Mouse (Mus musculus): ENCODE data around the gene St6galnac3.

The St6galnac3 gene

DNA sequence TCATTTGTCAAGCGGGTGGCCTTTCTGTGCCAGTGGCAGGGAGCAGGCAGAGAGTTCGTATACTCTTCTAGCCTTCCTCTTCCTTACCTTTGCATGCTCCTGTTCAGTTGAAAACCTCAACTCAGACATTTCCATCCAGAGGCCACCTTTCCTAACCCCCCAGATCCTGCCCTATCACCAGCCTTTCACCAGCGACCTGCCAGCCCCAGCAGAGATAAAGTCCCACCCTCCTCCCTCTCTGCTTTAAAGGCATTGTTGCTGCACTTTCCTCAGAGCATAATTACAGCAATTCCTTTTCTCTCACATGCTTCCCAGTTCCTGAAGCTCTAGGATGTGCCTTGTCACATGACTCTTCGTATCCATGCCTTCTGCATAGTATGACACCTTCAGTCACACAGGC is 215.3 kb downstream of the St6galnac3 start:
- no peak for DNase-seq

DNA sequence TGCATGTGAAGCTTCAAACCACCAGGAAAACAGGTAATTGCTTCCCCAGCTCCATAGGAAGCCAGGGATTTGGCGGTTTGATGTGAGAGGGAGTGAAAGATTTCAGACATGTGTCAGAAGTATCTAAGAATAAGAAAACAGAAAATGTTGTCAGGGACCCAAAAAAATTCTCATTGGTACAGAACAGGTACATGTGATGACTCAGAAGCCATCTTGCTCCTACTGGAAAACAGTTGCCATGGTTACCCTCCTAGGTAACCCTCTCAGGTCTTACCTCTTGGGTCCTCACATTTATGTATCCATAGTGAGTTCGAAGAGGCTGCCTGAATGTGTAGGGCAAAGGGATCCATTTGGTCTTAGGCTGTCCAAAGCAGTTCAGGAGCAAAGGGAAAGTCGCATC is 215.9 kb downstream of the St6galnac3 start:
- no peak for DNase-seq

DNA sequence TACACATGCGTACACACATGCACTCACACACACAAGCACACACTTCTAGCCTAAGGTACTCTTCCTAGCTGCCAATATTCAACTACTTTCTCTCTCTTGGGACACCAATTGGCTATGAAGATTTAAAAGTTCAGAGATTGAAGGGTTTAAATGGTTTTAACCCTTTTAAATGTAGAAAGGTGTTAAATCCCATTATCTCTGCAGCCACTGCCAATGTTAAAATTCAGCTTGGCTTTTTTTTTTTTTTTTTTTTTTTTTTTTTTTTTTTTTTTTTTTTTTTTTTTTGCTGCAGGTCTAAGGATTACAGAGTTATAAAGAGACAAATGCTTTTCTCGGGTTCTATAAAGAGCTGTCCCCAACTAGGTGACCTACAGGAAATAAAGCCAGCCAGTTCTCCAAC is 216.4 kb downstream of the St6galnac3 start:
- DNase-seq = no peak

DNA sequence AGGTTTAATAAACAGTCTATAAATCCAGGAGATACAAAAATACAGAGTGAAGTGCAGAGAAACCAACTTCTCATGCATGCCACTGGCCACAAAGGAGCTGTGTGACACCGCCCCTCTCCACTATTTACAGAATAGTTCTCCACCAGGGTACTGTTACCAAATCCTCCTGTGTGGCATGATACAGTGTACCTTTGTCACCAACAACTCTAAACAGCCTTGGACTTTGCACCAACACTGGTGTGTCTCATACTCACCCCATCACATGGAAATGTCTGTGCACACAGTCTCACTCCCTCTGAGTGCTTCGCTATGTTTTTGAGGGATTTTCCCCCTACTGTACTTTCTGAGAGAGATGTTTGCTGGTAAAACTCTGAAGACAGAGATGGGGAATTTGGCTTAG is 217.4 kb downstream of the St6galnac3 start:
- no peak for DNase-seq

DNA sequence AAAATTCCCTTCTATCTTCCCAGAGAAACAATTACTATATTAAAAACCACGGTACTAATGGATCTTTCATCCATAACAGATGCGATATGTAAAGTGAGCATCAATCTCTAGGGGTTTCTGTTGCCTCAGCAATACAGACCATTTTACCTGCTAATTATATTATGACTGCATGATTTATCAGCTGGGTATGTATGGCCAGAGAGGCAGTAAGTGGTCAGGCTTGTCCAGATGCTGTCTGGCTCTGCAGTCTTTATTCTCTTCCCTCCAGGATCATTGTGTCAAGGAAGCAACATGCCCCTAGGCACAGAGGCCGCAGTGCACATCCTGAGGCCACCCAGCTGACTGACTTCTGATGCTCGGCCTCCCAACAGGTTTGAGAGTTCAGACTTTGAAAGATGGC is 222.5 kb downstream of the St6galnac3 start:
- no peak for DNase-seq

DNA sequence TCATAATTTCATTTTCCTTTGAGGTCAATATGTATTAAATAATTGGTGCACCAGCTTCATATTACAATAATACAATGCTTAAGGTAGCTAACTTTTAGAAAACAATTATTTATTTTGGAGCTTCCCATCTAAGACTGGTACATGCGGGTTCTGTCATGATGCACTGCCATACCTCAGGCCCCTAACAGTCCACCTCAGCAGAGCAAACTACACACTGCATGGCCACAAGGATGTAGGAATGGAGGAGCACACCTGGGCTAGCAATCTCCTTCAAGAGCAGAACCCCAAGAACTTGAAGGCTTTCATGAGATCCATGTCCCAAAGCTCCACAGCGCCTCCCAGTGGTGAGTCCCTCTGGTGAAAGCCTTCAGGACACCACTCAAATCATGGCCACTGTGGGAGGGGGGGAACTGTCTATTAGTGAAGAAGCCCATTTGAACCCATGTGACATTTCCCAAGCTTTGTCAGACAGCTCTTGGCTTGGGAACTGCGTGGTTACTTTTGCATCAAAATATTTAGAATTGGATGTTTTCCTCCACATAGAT is 223.6 kb downstream of the St6galnac3 start:
- peak; percentile 73 for DNase-seq

DNA sequence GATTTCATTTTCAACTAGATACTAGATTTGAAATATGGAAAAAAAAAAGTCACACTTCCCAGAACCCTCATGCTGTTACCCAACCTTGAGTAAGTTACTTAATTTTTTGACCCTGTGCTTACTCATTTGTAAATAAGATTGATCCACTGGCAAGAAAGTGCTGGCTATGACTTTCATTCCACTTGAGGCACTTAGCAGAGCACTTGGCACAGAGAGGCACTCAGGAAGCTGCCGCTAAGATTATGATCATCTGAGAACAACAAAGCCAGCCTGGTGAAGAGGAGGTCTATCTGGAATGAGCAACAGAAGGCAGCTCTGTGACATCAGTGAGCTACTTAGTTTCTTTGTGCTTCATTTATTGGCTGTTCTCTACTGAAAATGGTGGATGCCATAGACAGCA is 232.0 kb downstream of the St6galnac3 start:
- DNase-seq = no peak

DNA sequence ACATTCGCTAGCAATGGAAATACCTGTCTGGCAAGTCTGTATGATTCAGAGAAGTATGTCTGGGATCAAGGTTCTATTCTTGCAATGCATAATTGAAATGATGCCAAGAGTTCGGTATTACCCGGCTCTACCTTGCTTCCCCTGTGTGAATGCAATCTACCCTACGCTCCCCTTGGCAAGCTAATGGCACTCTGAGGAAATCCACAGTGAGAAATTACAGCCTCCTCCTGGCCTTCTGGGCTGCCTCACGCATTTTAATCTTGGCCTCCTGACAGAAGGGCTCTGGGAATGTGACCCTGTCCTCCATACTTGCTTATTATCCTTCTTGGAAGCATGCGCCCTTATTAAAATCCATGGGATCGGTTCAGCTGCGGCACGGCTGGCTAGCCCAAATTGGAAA is 235.3 kb downstream of the St6galnac3 start:
- DNase-seq = no peak

DNA sequence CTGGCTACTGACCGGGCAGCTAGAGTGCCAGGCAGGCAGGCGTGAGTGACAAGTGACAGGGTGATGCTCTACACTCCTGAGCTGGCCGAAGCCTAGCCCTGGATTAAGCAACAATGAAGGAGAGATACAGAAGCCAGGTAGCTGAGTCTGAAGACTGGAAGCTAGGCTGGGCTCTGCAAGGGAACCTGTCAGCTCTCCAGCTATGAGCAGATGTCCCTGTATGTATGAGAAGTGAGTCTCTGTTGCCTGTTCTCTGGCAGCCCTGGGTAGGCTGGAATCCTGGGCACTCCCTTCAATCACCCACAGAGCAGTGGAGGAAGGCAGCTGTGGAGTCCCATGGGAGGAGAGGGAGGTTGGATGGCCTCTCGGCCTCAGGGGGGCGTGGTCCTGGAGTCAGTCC is 236.0 kb downstream of the St6galnac3 start:
- DNase-seq = no peak

DNA sequence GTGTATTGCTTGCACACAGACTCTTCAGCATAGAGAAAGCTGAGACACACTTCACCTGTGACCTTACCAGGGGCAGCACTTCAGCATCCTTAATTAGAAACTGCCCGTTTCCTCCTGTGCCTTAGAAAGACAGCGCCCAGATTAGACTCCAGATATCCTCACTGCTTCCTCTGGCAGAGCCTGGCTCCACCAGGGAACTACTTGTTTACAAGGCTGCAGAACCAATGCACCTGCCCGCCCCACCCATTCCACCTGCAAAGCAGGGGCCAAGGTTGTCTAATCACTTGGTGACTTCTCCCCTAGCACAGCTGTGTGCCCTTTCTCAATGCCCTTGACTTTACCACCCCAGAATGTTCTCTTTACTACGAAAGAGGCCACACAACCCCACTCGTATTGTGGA is 239.8 kb downstream of the St6galnac3 start:
- no peak for DNase-seq

DNA sequence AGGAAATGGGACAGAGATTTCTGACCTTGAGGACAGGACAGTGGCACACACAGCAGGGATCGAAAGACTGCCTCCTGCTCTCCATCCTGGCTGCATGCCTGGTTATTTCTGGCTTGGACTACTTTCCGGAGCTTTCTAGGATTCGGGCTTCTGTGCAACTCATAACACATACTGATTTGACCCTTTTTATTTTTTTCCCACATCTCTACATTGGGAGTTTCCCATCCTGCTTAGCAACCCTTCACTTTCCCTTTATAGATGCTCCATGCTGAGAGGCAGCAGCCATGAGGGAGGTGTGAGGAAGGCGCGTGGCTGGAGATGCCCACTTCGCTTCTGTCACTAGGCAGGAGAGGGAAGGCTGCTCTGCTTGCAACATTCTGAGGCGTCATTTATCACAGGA is 240.3 kb downstream of the St6galnac3 start:
- no peak for DNase-seq

DNA sequence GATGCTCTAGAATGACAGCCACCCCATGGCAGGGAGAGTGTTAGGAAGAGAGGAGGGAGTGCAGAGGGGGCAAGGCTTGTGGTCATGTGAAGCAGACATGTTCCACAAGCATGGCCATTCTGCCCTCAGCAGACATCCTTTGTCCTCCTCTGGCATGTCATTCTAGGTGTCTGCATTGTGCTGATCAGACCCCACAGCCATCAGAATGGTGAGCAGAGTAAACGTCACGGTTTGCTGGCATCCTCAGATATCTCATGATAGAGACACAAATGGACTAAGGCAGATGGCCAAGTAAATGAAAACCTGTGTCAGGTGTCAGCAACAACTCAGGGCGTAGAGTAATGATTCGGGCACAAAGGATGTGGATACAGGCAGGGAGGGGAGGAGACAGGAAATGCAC is 241.3 kb downstream of the St6galnac3 start:
- no peak for DNase-seq

DNA sequence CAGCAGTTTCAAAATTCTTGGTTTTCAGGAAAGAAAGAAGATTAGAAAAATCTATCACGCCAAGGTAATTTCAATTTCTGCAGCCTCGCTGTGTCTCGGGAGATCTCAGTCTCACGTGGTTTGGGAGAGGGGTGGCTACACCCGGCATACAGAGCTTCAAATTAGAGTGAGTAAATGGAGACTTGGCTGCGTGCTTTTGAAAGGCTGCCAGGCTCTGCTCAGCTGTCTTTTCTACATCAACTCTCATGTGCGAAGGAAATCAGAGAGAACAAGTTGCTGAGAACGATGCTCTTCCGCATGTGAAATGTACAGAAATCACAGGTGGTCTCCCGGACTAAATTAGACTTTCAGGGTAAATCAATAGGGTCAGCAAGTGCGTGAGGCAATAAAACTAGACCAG is 242.9 kb downstream of the St6galnac3 start:
- no peak for DNase-seq

DNA sequence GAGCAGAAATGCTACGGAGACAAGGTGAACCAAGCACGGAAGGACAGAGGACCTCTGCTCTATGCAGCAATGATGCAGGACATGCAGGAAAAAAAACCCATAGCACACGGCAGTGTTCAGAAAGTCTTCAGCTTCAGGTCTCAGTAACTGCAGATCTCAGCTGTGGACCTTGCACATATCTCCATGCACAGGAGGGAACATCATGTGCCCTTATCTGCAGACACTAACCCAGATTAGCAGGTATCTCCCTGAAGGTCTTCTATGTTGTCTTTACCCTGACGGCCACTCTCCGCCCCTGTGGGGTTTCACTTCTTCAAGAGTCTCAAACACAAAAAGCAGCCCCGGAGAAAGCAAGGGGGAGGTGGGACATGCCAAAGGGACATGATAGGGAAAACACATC is 244.0 kb downstream of the St6galnac3 start:
- no peak for DNase-seq

DNA sequence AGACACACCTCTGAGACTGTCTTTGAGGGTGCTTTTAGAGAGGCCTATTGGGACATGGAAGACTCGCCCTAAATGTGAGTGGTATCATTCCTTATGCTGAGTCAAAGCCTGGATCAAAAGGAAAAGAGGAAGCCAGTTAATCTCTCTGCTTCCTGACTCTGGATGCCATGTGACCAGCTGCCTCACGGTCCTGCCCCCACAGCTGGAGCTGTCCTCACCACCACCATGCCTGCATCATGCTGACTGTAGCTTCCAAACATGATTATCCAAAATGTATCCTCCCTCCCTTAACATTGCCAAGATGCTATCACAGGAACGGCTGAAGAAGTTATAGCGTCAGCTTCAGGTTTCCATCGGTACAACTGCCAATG is 244.4 kb downstream of the St6galnac3 start:
- DNase-seq = no peak

DNA sequence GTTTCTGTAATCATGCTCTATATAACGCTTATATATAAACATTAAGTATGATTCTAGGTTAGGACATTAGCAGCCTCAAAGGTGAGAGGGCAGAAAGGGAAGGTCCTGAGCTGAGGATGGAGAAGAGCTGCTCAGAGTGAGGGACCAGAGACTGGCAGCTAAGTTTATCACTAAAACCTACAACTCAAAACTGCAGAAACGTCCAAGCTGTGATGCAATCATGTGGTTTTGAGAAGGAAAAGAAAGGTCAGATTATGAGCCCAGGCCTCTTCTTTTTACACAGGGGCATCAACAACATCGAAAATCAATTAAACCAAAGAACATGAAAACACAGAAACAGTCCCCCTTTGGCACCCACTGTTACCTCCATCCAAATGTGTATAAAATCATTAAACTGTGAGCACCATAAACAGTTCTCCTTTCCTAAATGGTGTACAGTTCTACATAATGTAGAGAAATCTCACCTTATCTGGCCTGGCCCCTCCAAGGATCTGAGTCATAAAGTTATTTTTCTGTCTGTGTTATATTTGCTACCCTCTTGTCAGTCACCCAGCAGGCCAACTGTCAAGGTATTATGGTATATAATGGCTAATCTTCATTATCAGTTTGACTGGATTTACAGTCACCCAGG is 244.9 kb downstream of the St6galnac3 start:
- no peak for DNase-seq

DNA sequence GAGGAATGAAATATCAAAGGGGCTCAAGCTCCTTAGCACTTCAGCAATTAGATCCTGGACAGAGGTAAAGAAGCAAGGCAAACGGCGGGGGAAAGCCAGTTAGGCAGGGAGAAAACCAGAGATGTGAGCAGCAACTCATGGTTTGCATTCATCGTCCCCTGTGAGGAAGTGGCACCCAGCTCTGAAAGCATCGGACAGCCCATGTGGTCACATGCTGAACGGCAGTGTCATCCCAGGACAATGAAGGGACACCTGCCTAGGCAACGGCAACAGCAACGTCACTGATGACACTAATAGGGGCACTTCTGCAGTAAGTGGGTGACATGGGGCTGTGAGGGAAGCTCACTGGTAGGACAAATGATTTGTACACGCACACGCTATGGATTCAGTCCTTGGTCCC is 249.1 kb downstream of the St6galnac3 start:
- no peak for DNase-seq

DNA sequence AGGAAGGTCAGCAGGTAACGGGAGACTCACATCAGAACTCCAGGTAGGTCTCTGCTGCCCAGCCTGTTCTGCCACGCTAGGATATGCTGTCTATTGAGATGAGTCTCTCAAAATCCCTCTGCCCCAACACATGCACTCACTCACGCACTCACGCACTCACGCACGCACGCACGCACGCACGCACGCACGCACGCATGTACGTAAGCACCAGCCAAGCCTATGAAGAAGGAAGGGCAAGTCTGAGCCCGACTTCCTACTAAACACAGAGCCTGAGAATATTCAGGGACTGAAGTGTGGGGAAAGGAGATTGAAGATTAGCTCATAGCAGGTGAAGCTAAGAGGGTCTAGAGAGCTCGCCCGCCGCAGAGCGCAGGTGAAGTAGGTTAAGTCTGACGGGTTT is 249.5 kb downstream of the St6galnac3 start:
- no peak for DNase-seq

DNA sequence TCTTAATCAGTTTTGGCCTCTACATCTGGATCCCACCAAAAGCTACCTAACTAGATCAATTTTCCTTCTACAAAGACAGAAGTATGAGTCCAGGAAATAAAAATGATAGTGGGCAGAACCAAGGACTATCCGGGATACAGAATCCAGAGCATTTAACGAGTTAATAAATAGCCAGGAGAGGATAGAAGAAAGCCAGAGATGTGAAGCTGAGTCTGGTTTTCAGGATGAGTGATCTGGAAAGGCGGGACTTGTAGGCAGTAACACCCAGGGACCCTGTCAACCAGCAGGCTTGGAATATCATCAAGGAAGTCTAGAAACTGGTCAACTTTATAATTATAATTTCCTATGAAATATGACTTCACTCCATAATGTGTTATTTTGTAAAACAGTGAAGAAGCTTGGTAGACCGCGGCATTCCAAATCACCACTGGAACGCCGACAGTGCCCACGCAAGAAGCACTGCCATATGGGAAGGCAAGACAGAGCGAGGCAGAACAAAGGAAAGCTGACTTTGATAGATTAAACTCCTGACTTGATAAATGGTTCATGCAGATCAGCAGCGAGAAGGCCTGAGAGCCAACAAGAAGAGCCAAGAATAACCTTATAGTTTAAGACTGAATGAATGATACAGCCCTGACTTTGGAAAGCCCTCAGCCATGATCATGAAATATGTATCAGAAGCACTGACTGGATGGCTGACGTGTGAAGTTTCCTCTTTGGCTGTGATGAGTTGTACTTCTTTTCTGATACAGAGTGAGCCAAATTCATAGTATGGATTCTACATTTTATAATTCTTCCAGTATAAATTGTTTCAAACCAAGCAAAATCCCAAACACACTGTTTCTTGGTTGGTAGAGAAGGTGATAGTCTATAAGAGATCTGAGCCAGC is 252.1 kb downstream of the St6galnac3 start:
- DNase-seq = no peak

DNA sequence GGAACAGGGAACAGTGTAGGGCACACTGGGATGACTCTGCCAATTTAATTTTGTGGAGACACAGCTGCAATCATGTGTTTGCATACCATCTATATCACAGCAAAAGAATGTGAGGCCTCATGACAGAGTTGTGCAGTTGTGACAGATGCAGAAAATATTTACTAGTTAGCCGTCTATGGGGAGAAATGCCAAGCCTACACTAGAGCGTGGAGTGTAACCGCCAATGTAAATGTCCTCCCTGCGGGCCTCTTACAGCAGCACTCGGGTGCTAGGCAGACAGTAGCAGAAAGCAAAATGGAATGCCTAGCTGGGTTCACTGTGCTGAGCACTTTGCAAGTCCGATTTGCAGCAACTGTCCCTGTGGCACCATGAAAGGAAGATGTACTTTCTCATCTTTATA is 261.1 kb downstream of the St6galnac3 start:
- DNase-seq = no peak

DNA sequence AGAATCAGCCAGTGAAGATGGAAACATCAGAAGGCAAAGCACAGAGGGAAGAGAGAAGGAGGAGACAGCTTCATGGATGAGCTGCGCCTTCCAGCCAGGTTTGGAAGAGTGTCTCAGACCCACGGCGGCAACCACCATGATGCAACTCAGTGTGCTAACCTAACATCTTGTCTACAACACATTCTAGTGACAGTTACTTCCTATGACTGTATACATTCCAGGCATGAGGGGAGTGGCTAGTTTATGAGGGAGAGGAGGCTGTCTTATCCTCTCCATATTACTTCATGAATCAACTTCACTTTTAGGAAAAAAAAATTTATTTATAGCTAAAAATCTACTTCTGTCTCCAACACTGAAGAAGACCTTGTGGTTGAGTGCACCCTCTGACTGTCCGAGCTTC is 264.8 kb downstream of the St6galnac3 start:
- no peak for DNase-seq

DNA sequence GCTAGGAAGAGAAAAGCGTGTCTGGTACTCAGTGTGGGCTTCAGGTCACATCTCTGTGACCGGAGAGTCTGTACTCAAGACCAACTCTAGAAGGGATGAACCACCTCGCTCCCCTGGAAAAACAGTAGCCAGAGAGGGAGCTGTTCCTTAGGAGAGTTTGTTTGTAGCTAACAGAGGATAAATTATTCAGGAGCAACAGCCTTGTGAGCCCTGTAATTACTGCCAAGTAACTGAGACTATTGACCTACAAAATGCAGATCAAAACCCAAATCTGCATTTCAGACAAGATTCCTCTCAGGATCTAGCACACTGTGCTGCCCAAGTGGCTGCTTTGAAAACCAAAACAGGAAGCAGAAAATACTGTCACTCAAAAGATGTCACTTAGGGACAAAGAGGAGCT is 266.4 kb downstream of the St6galnac3 start:
- DNase-seq = no peak

DNA sequence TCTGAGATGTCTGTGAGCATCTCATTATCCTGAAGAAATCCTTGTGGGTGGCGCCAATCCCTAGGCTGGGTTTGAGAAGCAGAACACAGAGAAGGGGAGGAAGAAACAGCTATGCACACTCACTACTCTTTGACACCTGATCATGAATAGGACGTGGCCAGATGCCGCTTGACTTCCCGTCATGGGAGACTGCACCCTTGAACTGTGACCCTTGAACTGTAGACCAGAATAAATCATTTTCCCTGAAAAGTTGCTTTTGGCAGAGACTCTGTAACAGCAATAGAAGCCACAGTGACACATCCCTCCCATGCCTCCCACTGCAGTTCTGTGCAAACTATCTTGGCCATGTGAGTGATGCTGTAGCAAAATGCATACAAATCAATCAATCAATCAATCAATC is 267.3 kb downstream of the St6galnac3 start:
- DNase-seq = no peak

DNA sequence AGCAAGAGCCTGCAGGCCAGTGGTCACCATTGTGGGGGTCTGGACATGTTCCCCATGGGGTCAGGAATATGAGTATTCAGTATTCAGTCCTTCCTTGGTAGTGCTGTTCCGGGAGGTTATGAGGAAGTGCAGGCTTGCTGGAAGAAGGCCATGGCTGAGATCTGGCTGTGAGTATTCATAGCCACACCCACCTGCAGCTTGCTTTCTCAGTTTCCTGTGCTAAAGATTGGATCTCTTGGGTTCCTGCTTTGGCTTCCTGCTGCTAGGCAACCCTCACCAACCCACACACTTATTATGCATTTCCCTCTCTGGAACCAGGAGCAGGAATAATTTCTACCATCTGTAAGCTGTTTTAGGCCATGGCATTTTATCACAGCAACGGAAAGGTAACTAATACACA is 267.8 kb downstream of the St6galnac3 start:
- DNase-seq = no peak

DNA sequence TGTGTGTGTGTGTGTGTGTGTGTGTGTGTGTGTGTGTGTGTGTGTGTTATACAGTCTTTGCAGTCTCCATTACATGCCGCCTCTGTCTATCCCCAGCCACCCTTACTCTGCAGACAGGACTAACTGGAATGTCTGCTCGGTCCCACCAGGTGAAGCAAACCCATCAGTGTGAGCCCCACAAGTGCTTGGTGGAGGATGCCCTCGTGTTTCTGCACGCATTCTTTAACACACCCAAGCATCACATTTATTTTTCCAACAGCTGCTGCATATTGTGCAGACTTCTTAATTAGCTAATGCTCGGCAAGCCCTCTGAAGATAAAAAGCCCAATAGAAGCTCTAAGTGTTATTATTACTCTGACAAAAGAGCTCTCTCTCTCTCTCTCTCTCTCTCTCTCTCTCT is 268.7 kb downstream of the St6galnac3 start:
- no peak for DNase-seq
